Mouse (Mus musculus) kidney, adult 2 months (tissue): ENCODE results near the gene Wasf1.

Source experiments
- CTCF ChIP-seq: fragments of 200-500 bp; conservative IDR thresholded peaks from 2 replicates; pipeline ENCODE4 v1.5.1; 2011; ENCODE audit warnings: low read depth, mild to moderate bottlenecking, control low read depth, low read length, moderate library complexity, mixed read lengths; ENCODE audit not compliant: insufficient read depth, insufficient read length
- POLR2A ChIP-seq: fragments of 200-500 bp; IDR thresholded peaks from one replicate; pipeline ENCODE4 v1.6.1; 2011; ENCODE audit warnings: low read depth, low read length, control low read depth

DNA sequence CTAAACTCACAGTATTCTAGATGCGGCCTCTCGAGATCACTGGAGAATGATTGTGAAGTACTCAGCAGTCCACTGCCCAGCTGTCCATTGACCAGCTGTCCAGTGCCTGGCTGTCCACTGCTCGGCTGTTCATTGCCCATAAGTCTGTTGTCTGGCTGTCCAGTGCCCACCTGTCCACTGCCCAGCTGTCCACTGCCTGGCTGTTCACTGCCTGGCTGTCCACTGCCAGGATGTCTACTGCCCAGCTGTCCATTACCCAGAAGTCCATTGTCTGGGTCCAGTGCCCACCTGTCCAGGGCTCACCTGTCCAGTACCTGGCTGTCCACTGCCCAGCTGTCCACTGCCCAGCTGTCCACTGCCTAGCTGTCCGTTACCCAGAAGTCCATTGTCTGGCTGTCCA, 78.7 kb downstream of the Wasf1 start:
- TF ChIP-seq POLR2A (no peak), CTCF (no peak)
